Mouse (Mus musculus) cerebellum, adult (tissue): ENCODE measurements at regions not wholly inside any gene's neighbourhood (a gene's known extent, or its start where the extent isn't known, plus 50 kb on each side); places are given as distances from the start of the nearest gene placed in this dataset.

Experiments
- ATAC-seq: cut with Nextera tagmentation; 2 replicates; pipeline ENCODE4 v1.9.2; 2017; ENCODE audit warnings: mild to moderate bottlenecking, moderate library complexity, mixed read lengths; ENCODE audit not compliant: insufficient number of reproducible peaks, low FRiP score, low TSS enrichment

DNA sequence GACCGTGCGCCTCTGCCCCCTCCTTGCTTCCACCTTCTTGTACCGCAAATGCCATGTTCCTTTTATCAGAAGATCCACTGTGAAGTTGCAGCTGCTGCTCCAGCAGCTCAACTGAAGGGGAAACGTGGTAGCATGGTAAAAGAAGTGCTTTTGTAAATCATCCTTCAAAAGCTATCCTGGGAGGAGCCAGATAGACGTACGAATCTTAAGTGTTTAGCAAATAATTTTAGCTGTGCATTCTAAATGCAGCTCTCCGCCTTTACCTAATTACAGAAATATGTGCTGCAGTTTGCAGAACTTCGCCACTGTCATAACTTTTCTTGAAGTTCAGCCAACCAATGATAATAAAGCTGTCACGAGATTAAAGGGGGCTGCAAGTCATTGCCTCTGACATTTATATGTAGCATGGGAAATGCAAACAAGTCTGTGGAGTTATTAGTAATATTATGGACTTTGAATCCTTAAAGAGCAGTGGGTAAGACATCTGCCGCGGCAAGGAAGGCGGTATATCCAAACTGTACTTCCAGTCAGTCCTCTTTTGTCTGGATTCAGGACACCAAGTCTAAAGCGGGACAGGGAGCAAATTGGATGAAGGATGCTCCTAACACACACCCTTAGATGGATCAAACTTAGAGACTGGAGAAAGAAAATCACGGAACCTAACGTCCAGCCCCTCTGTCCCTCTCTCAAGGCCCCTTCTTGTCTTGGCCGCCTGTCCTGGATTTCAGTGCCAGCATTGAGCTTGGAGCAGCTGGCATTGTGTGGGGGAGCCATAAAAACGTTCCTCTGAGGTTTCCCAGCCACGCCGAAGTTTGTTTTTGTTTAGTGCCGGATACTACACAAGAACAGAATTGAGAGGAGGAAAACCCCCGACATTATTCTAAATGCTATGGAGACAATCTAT lies 320.7 kb downstream of the Epha7 start:
- no peak for ATAC-seq

DNA sequence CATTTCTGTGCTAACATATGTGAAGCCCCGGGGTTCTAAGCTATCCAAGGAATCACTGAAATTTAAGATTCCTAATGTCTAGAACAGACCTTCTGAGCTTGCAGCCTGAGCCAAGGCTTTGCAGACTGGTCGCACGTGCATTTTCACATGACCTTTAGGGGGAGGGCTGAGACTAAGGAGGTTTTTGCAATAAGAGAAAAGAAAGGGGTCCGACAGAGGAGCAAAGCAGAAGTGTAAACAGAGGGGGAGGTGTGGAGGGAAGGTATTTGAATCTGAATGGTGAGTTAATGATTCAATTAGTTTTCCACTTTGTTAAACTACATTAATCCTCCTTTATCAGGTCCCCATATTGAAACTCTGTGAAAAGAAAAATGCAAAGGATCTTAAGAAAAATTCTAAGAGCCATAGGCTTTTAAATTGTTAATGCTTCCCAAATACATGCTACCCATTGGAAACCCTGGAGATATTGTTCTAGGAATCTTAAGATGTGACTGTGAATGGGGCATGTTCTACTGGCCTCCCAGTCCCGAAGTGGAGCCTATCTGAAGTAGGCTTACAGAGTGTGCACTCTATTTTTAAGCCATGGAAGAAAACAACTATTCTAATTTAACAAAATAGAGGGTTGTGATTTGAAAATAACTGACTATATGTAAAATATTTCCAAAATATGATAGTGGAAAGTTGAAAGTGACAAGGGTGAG lies 322.9 kb downstream of the Epha7 start:
- ATAC-seq = no peak

DNA sequence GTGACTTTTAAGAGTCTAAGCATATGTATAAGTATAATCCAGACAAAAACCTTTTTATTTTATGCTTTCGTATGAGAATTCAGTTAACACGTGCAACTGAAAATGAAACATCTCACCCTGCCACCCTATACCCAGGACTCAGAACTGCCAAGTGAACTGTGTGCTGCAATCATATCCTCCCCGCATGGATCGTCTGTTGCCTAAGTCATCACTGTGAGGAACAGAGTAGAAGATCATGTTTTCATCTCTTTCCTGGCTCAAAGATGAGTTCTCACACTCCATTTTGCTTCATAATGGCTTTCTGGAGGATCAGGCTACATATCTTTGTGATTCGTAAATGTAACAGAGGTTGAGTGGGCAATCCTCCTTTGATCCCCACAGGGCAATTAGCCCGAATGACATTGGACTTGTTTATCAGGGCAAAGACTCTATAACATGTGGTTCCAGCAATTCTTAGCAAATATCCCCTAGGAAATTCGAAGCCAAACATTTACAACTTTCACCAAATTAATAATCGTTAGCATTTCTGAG lies 325.9 kb downstream of the Epha7 start:
- no peak for ATAC-seq

DNA sequence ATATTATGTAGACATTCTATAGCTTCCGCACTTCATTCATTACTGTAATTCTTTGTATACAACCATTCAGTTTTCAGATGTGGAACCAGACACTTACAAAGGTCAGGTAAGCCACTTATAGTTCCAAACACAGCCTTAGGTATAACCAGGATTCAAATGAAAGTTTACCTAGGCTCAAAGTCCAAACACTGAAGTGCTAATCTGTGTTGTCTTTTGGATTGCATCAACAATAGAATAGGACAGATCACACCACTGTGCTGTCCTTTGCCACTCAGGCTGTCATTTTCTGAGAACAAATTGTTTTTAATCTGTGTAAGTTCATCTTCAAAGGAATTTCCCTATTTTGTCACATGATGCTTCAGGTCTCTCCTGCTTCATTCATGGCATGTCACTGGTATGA lies 330.5 kb downstream of the Epha7 start:
- ATAC-seq = no peak

DNA sequence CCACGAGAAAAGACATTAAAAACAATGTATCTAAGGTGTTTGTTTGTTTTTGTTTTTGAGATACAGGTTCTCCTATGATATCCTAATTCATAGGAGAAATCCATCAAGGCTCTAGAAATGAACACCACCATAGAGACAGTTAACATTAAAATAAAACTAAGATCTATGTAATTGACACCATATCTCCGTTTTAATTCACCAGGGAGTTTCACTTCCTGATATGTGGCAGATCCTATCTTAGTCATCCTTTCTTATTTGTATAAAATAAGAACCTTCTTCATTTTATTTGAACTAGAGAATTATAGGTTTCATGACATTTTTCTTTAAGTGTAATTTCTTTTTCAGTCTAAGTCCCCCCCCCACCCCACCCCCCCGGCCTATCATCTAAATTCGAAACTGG lies 332.3 kb downstream of the Epha7 start:
- no peak for ATAC-seq

DNA sequence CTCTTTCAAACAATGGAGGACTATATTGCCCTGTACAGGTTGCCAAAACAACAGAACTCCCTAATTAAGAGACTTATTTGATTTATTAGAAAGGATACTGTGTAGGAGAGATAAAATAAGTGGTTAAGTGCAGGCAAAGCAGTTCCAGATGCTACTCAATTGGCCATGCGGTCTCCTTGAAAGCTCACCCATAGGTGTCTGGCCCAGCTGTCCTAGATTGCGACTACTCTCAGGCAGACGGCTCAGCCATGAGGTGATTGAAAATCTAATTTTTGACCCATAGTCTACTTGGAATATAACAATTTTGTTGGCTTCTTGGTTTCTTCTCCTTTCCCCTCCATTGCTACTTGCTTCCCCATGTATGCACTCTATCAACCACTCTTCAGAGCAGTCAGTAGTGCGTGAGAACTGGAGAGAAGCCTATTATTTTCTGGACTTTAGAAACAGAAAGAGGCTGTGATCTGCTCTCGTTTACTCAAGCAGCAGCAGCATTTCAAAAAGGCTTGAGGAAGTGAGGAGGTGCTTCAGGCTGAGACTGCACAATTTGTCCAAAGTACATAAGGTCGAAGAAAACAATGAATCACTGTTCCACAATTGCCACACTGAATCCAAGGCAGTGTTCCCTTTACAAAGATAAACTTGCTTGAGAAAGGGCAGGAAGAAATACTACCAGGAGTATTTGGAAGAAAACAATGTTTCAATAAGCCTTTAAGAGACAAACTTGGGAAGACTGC lies 339.4 kb downstream of the Epha7 start:
- no peak; the same call in 1 of the 2 replicates for ATAC-seq

DNA sequence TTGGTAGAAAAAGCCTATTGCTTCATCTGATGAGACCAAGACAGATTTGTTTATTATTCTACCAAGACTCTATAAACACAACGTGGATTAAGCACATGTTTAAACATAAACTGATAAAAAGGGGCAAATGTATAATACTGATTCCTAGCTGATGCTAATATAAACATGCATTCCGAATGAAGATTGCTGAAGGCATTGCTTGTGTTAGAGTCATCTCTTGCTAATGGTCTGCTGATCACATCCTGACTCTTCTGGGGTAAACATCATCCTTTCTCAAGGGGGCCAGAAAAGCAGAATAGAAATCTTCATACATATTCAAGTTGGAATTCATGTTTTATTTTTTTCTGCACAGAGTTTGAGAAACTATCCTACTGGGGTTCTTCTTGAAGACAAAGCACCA lies 369.6 kb downstream of the Epha7 start:
- ATAC-seq = no peak

DNA sequence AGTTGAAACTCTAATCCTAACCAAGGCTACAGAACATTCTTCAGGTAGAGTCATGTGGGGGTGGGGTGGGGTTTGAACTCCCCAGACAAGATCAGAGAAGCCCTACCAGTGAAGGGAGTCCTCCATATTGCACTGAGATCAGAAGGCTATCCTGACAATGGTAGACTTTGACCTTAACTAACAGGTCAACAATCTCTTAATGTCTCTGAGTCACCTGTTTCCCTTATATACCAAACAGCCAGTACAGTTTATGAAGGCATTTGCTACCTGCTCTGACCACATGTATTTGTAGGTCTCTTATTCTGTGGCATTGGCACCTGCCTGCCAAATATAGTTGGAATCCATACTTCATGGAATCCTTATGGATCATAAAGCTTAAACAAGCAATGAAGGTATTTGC lies 370.5 kb downstream of the Epha7 start:
- no peak for ATAC-seq

DNA sequence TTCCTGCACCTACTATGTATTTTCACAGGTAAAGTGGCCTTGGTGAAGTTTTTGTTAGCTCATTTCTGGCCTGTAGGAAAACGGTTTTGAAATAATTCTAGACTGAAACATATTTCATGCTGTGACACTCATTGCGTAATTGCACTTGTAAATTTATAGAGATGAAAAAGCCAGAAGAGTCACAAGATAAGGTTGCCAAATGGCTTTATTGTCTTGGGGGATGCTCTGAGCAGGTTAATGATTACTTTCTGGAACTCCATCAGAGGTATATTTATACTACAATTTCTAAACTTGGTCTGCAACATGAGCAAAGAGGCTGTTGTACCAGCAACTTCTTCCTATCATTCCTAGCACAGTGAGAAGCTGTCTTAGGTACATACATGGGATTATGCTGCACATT lies 370.9 kb downstream of the Epha7 start:
- ATAC-seq = no peak

DNA sequence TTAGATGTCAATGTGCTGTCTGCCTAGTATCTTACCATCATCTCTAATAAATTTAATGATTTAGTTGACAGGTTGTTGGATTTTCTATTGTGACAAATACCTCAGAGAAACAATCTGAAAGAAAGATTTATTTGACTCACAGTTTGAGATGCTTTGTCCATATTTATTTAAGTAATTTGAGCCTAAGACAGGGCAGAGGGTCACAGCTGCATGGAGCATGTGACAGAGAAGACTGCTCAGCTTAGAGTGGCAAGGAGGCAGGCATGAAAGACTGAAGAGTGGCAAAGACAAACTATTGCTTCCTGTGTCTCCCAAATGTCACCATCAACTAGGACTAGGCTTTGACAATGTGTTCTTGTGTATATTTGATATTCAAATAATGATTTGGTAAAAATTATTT lies 388.0 kb downstream of the Epha7 start:
- ATAC-seq = no peak
